Mouse (Mus musculus): ENCODE results near the gene Gpr39.

DNA sequence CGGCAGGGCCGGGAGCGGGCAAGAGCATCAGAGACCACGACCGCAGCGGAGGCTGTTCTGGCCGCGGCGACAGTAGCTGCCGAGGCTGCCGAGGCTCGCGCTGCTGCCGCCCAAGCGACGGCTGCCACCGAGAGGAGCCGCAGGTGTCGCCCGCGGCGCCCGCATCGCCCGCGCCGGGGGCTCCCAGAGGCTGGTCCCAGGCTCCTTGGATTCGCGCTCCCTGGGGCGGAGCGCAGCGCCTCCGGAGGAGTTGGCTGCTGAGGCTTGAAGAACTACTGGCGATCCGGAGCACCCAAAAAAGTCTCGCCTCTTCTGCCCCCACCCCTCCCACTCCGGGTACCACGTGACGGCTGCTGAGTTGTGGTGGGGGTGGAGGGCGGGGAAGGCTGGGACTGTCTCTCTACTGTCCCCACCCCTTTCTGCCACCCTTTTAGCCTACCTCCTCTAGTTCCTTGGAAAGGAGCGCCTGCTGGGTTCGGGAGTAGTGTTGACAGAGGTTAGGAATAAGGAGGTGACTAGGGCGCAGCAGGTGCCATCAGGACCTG lies 235.2 kb downstream of the Gpr39 start:
- TF ChIP-seq POLR2A (IDR thresholded peaks at IDR 0.05; ENCODE audit: borderline replicate concordance, insufficient read depth, low read length) (no peak), CTCF (IDR thresholded peaks at IDR 0.05; ENCODE audit: borderline replicate concordance, insufficient read depth, low read depth, low read length) (no peak)
